Mouse (Mus musculus): Measurements from ENCODE around the gene Gpr107. TPM values are rescaled to one million over a fixed set of nuclear protein-coding genes. Genes with fewer than 3 reads are reported as not detected.

The Gpr107 gene
- polyA plus RNA-seq, 1 experiment = 92.5 TPM

DNA sequence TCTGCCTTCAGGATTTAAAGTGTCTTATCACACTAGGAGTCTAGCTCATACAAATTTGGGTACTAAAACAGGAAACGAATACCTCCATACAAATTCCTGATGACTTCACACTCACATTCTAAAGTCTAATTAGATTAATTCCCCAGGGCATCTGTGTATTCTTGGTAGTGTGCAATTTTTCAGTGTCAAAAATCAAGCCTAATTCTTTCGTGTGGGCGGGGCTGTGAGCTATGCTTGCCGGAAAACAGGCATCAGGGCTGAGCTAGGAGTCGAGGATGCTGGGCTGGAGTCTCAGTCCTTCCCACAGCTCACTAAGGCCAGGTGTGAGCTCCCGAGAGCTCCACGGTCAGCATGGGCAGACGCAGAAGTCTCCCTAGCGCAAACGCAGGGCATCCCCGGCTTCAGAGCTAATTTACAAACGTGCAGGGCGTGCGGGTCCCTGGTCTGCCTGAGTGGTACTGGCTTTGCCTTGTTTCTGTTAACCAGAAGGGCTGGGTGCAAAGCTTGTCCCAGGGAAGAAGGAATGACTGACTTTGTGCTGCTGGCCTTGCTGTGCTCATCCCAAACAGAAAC lies 15.0 kb upstream of the Gpr107 start:
- TF ChIP-seq CTCF (IDR thresholded peaks at IDR 0.05; ENCODE audit: borderline replicate concordance, insufficient read depth, low read length) (no peak), POLR2A (IDR thresholded peaks at IDR 0.05; ENCODE audit: low read depth, low read length) (no peak)
- H3K4me3 ChIP-seq (ENCODE audit: insufficient read depth, low read length) = no peak overlapping the region
- no peak overlapping the region for H3K27ac ChIP-seq (ENCODE audit: insufficient read depth, low read length)
- peaks cover 15% of the 10 kb centered on the region; the same call in 1 of the 2 replicates for H3K4me1 ChIP-seq (ENCODE audit: control insufficient read depth, insufficient read depth, low read length)

GRCm38 (mm10) chr2:31139174-31139632 lies 12.9 kb upstream of the Gpr107 start:
- no peak overlapping the region for H3K27ac ChIP-seq (ENCODE audit: insufficient read depth, low read length)
- no peak for TF ChIP-seq CTCF (IDR thresholded peaks at IDR 0.05; ENCODE audit: borderline replicate concordance, insufficient read depth, low read length)
- no peak for TF ChIP-seq POLR2A (IDR thresholded peaks at IDR 0.05; ENCODE audit: low read depth, low read length)
- 0 out of 2 replicates have a peak, but pooled peaks cover 8% of the 10 kb centered on the region for H3K4me1 ChIP-seq (ENCODE audit: control insufficient read depth, insufficient read depth, low read length)
- no peak overlapping the region for H3K4me3 ChIP-seq (ENCODE audit: insufficient read depth, low read length)

DNA sequence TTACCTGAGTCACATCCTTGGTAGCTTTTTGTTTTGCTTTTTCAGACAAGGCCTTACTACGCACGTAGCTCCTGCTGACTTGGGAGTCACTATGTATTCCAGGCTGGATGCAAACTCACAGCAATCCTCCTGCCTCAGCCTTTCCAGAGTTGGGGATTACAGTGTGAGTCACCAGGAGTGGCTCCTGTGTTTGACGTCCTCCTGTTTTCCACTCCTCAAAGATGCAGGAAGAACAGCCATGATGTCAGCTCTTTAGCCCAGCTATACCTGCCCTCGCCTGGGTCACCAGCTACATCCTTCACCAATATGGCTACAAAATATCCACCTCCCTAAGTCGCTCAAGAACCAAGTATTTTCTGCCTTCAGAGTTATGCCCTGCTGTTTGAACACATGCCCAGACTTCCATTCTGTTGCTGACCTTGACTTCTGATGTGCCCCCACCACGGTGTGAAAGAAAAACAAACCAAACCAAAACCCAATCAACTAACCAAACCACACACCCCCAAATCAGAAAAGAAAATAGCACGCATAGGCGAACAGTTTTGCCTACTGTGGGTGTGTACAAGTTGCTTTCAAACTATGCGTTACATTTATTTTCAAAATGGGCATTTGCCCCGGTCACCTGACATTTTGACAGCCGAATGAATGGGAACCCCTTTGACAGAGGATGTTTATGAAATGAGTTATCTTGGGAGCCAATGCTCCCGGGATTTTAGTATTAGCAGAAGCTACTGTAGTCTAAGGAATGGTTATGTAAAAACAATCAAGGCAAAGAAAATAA lies 11.9 kb upstream of the Gpr107 start:
- H3K27ac ChIP-seq (ENCODE audit: insufficient read depth, low read length) = no peak overlapping the region
- peak overlapping the region; percentile 84 for H3K4me3 ChIP-seq (ENCODE audit: insufficient read depth, low read length)
- TF ChIP-seq CTCF (IDR thresholded peaks at IDR 0.05; ENCODE audit: borderline replicate concordance, insufficient read depth, low read length) = no peak
- TF ChIP-seq POLR2A (IDR thresholded peaks at IDR 0.05; ENCODE audit: low read depth, low read length) = no peak
- H3K4me1 ChIP-seq (ENCODE audit: control insufficient read depth, insufficient read depth, low read length) = 0 out of 2 replicates have a peak, but pooled peaks cover 8% of the 10 kb centered on the region

DNA sequence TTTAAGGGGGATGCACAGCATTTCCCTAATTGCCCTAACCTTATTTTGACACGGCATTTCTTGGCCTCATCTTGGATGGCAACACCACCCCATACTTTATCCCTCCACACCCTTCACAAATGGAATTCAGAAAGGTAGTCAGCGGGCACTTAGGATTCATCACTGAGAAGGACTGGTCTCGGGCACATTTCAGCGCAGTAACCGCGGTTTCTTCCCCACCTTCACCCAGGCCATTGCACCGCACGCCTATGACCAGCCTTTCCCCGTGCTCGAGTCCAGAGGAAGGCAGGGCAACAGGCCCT lies 11.4 kb upstream of the Gpr107 start:
- TF ChIP-seq CTCF (IDR thresholded peaks at IDR 0.05; ENCODE audit: borderline replicate concordance, insufficient read depth, low read length) = no peak
- no peak for TF ChIP-seq POLR2A (IDR thresholded peaks at IDR 0.05; ENCODE audit: low read depth, low read length)
- H3K27ac ChIP-seq (ENCODE audit: insufficient read depth, low read length) = no peak overlapping the region
- 0 out of 2 replicates have a peak, but pooled peaks cover 6% of the 10 kb centered on the region for H3K4me1 ChIP-seq (ENCODE audit: control insufficient read depth, insufficient read depth, low read length)
- H3K4me3 ChIP-seq (ENCODE audit: insufficient read depth, low read length) = peak overlapping the region; percentile 84

- TF ChIP-seq POLR2A (IDR thresholded peaks at IDR 0.05; ENCODE audit: low read depth, low read length) (no peak), CTCF (IDR thresholded peaks at IDR 0.05; ENCODE audit: borderline replicate concordance, insufficient read depth, low read length) (no peak)
Measured at GRCm38 (mm10) chr2:31141074-31141866, 10.8 kb upstream of the Gpr107 start.

DNA sequence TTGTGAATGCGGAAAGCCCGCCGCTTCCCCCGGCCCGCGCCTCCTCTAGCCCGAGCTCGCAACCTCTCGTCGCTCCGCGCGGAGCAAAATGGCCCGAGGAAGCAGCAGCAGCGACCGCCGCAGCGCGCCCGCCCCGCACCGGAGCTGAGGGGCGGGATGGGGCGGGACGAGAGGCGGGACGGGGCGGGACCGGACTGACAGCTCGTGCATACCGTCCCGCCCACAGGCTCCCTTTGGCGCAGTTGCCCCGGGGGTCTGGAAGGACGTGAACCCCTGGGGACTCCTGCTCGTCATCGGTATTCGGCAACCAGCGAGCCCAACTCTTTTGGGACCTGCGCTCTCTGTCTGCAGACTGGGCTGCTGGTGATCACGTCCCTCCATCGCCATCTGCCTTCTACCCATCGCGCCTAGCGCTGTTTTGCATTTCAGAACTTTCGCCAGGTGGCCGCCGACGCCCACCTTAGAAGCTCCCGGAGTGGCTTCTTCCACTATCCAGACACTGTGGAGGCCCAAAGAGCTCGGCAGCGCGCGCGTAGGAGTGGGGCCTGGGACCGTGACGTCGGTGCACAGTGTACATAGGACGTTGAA lies 10.2 kb upstream of the Gpr107 start, which contains the start of gene Fnbp1:
Gene Fnbp1 (minus strand): TSS at position 142 of the 588 bp plus-strand sequence.
- Histone ChIP-seq H3K4me3 (ENCODE audit: insufficient read depth, low read length) (peak within 1 kb of the TSS; percentile 84), H3K4me1 (ENCODE audit: control insufficient read depth, insufficient read depth, low read length) (0 out of 2 replicates have a peak, but pooled peaks cover 6% of the 10 kb centered on the region), H3K27ac (ENCODE audit: insufficient read depth, low read length) (0 out of 2 replicates have a peak within 1 kb of the TSS, but pooled peaks have one; percentile 20)
- TF ChIP-seq CTCF (IDR thresholded peaks at IDR 0.05; ENCODE audit: borderline replicate concordance, insufficient read depth, low read length) = no peak; the same call in 1 of the 2 replicates
- TF ChIP-seq POLR2A (IDR thresholded peaks at IDR 0.05; ENCODE audit: low read depth, low read length) = peak; percentile 97

More at GRCm38 (mm10) chr2:31141074-31141866, 10.8 kb upstream of the Gpr107 start:
- peak overlapping the region; percentile 84 for H3K4me3 ChIP-seq (ENCODE audit: insufficient read depth, low read length)
- 0 out of 2 replicates have a peak overlapping the region, but pooled peaks have one; percentile 20 for H3K27ac ChIP-seq (ENCODE audit: insufficient read depth, low read length)
- 0 out of 2 replicates have a peak, but pooled peaks cover 6% of the 10 kb centered on the region for H3K4me1 ChIP-seq (ENCODE audit: control insufficient read depth, insufficient read depth, low read length)

GRCm38 (mm10) chr2:31142505-31142904 lies 9.6 kb upstream of the Gpr107 start:
- Histone ChIP-seq H3K4me3 (ENCODE audit: insufficient read depth, low read length) (peak overlapping the region; percentile 84; the same call in 1 of the 2 replicates), H3K4me1 (ENCODE audit: control insufficient read depth, insufficient read depth, low read length) (0 out of 2 replicates have a peak, but pooled peaks cover 6% of the 10 kb centered on the region), H3K27ac (ENCODE audit: insufficient read depth, low read length) (no peak overlapping the region)
- TF ChIP-seq CTCF (IDR thresholded peaks at IDR 0.05; ENCODE audit: borderline replicate concordance, insufficient read depth, low read length) (peak; percentile 18; the same call in 1 of the 2 replicates), POLR2A (IDR thresholded peaks at IDR 0.05; ENCODE audit: low read depth, low read length) (no peak)

- TF ChIP-seq POLR2A (IDR thresholded peaks at IDR 0.05; ENCODE audit: low read depth, low read length) (no peak), CTCF (IDR thresholded peaks at IDR 0.05; ENCODE audit: borderline replicate concordance, insufficient read depth, low read length) (no peak)
- Histone ChIP-seq H3K4me3 (ENCODE audit: insufficient read depth, low read length) (no peak overlapping the region), H3K4me1 (ENCODE audit: control insufficient read depth, insufficient read depth, low read length) (0 out of 2 replicates have a peak, but pooled peaks cover 4% of the 10 kb centered on the region), H3K27ac (ENCODE audit: insufficient read depth, low read length) (no peak overlapping the region)
Measured at GRCm38 (mm10) chr2:31143326-31143725, 8.8 kb upstream of the Gpr107 start.
